Mouse (Mus musculus): ENCODE results near the gene Cit.

The Cit gene

GRCm38 (mm10) chr5:116052171-116052570 lies 207.1 kb downstream of the Cit start:
- DNase-seq, result no peak

- DNase-seq, result no peak
Measured at GRCm38 (mm10) chr5:116052826-116053225, 207.7 kb downstream of the Cit start.

Data from heart, adult 11 months (tissue).